Mouse (Mus musculus) liver, adult 10 weeks (tissue): ENCODE results near the gene Cavin2. TPM values are rescaled to one million over a fixed set of nuclear protein-coding genes. Genes with fewer than 3 reads are reported as not detected.

ENCODE experiments used
- polyA plus RNA-seq: library from polyadenylated mRNA; stranded (reverse); fragments of 350-450 nt; fragmentation: Illumina TruSeq; extraction: RNeasy Lipid Tissue Mini Kit (QIAGEN cat#74804); gene quantifications from one replicate; pipeline ENCODE4 v1.2.3, GENCODE M21; 2014; ENCODE audit warnings: low read depth, low replicate concordance

Cavin2 gene
- polyA plus RNA-seq, result 23.8 TPM

DNA sequence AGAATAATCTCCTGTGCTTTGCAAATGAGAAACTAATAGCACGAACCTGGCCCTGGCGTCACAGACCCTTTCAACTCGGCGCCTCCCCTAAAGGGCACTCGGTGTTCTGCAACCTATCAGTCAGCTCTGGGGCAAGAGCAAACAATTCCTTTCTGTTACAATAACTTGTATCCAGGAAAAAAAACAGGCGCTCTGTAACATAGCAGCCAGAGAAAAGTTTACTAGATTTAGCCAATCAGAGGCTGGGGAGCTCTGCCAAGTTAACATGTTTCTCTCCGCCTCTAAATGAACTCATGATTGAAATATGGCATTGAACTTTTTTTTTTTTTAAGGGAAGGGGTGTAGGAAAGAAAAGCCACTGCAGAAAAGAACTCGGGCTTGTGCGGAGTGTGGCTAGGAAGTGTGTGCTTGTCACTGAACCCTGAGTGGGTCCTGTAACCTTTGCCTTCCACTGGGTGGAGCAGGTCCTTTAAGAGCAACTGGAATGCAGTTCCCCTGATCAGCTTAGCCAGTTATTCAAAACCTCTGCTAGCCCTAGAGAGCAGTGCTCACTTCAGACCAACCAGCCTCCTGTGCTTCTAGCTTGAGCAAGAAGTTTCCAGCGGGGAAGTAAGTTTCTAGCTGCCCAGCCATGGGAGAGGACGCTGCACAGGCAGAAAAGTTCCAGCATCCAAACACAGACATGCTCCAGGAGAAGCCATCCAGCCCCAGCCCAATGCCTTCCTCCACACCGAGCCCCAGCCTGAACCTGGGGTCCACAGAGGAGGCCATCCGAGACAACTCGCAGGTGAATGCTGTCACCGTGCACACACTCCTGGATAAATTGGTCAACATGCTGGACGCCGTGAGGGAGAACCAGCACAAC lies at the start of gene Cavin2:
Gene Cavin2 (plus strand): TSS at position 372 of the 865 bp plus-strand sequence.

Other genes with a start within 250 kb of the Cavin2 start
- gene Nabp1, start 189.3 kb downstream of the Cavin2 start, polyA plus RNA-seq, result 37.4 TPM